Mouse (Mus musculus) kidney, postnatal 36 days (tissue): ENCODE measurements around the gene Dock7.
A peak's percentile ranks its signal among the peaks of the same experiment; 100 is the strongest.

Experiments used
- DNase-seq, 2 experiments: peaks; one replicate each; pipeline ENCODE4 v3.0.0; 2021 to 2022; ENCODE audit warnings: mixed read lengths in 2 of 2

The Dock7 gene

GRCm38 (mm10) chr4:99120211-99121122, at the start of gene Dock7:
TSS of gene Dock7 (minus strand) at chr4:99120915.
- DNase-seq, result peak; percentile 85 to 93

DNA sequence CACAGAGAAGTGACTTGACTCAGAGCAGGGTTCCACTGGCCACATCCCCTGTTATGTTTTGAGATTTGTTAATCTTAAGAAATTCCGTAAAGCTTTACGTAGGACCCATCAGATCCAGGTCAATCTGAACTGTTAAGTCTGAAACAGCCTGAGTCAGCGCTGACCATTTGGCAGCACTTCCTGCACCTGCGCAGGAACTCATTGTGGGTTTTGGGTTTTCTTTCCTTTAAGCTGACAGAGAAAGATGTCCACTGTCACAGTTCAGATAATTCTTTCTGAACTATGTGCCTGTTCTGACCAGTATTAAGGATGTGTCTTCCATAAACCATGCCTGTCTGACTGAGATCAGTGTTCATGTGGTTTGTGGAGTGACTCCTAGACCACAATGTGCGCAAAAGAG, 48.2 kb upstream of the Dock7 start:
- DNase-seq, result no peak

DNA sequence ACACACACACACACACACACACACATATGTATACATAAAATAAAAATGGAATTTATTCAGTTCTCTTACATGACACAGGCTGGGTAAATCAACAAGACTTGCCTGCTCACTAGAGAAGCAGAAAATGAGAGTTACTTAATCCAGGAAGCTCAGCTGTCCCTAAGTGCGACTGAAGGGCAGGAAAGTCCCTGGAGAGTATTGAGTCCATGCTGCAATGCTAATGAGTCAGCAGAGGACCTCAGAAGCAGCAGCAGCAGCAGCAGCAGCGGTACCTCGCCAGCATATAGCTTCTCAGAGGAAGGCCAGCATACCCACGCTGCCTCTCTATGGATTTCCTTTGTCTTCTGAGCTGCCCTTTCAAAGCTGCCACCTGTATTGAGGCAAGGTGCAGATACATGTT, 42.8 kb upstream of the Dock7 start:
- peak; percentile 12 to 21 for DNase-seq

DNA sequence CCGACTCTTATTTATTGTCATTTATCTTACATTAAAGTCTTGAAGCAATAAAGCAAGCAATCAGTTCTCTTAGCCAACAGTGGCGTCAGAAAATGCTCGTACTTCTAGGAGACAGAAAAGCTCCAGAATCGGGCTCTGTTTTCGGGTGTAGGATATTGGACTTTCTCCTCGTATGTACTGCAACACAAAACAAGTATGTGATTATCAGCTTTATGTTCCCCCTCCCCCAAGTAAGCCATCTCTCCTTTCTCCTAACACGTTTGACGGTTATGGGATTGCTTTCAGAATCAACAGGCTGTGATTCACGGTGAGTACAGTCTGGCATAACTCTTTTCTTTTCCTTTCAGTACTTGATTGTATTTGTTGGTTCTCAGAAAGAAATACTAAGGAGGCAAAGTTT, 42.3 kb upstream of the Dock7 start:
- no peak for DNase-seq

GRCm38 (mm10) chr4:99161457-99161971, 40.8 kb upstream of the Dock7 start:
- DNase-seq, result no peak

DNA sequence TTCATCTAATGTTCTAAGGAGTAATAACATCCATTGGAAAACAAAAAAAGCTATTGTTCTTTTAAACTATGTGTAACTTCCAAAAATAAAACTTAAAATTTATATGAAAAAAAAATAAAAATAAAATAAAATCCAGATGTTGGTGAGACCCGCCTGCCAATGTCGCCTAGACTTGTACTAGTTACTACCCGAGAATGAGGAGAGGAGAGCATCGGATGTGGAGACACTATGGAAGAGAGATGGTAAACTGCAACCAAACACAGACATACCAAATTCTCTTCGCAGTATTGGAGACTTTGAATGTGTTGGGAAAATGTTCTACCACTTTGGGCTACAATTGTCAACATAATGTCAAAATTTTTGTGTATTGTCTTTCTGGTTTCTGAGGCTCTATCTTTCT, 40.2 kb upstream of the Dock7 start:
- no peak for DNase-seq

GRCm38 (mm10) chr4:99160414-99160813, 39.7 kb upstream of the Dock7 start:
- no peak for DNase-seq

DNA sequence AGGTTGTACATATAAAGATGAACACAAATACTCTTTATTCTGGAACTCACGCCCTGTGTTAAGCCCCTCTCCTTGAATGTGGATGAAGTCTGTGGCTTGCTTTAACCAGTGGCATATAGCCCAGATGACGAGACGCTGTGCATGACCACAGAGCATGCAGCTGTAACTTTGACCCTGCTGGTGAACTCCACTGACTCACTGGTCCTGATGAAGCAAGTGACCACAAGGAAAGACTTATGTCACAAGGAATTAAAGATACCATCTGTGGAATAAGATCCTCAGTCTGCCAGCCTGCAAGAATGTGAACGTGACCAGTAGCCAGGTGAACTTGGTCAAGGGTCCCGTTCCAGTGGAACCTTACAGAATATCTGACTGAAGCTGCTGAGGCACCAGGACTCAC, 37.8 kb upstream of the Dock7 start:
- no peak for DNase-seq

GRCm38 (mm10) chr4:99156641-99157307, 36.1 kb upstream of the Dock7 start:
- DNase-seq, result no peak

DNA sequence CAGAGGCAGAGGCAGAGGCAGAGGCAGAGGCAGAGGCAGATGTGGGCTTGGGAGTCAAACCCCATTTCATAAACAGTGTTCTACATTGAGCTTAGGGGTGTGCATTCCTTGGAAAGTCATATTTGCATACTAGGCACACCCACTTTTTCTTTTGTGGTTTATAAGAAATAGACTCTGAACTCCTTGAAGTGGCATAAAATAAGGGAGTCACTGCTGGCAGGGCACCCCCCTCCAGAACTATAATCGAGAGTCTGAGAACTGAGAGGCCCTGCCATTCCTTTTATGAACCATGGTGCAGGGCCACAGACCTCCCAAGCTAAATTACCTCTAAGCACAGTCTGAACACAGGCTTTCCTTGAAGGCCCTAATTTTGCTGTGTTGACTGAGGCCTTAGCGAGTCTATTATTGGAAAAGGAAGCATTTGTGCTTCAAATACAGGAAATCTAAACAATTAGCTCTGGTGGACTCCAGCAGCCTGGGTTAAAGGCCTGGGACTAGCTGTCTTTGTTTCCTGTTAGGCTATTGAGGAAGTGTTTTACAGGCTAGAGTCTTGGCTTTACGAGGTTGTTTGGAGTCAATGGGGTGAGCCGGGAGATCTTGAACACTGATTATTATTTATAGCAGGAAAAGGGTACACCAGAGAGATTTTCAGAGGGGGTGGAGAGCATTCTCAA, 31.3 kb upstream of the Dock7 start:
- peak; percentile 14 to 30 for DNase-seq

- no peak for DNase-seq
Measured at GRCm38 (mm10) chr4:99151434-99151833, 30.7 kb upstream of the Dock7 start.

DNA sequence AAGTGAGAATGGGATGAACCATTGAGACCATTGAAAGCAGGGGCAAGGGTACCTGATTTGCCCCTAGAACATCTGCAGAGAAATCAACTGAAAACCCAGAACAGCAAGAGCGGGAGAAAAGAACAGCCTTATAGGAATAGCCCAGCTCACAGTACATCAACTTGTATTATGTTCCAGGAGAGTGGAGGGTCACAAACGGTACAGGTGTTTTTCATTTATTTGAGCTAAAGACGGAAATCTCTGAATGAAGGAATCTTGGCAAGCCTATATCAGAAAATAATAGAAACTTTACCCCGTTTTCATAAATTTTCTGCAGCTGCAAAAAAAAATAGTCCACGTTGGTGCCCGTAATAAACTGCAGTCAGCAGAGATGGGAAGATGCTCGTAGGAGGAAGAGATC, 22.6 kb upstream of the Dock7 start:
- DNase-seq, result no peak

- DNase-seq, result peak; percentile 33 to 57
Measured at GRCm38 (mm10) chr4:99141578-99141977, 20.9 kb upstream of the Dock7 start.

- DNase-seq, result no peak
Measured at GRCm38 (mm10) chr4:99141171-99141570, 20.5 kb upstream of the Dock7 start.

- peak; percentile 15 to 26 for DNase-seq
Measured at GRCm38 (mm10) chr4:99137986-99138641, 17.4 kb upstream of the Dock7 start.

DNA sequence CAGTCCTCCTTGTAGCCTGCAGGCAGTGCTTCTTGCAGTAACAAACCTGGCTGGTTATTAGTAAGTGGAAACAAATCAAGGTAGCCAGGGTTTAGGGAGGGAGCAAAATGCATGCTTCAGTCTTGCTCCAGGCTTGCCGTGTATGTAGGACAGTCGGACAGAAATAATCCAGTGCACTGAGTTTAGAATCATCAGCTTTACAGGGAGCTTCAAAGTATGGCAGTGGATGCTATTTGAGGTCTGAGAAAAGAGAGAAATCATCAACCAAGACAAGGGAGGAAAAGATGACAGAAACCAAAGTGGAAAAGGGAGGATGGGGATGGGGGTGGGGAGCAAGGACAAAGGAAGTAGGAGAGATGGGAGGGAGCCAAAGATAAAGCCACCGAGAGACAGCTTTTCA, 13.8 kb upstream of the Dock7 start:
- no peak for DNase-seq

GRCm38 (mm10) chr4:99133326-99133725, 12.6 kb upstream of the Dock7 start:
- DNase-seq, result no peak

DNA sequence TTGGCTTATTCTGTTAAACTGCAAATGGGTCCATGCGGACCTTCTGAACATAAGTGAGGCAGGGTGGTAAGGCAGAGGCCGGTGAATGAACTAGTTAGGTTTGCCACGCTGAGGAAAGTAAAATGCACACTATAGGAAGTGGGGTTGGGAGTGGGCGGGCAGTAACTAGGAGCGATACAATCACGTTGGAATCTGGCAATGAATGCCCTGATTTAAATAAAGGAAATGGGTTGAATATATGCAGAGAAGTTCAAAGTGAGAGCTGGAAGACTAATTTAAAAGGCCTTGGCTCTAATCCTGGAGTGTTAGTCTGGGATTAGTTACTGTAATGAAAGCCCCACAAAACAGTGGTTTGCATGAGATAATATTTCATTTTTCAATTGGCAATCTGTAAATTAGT, 12.0 kb upstream of the Dock7 start:
- no peak for DNase-seq

GRCm38 (mm10) chr4:99131227-99131653, 10.5 kb upstream of the Dock7 start:
- DNase-seq, result no peak

- no peak for DNase-seq
Measured at GRCm38 (mm10) chr4:99123546-99123945, 2.8 kb upstream of the Dock7 start.

- DNase-seq, result no peak
Measured at GRCm38 (mm10) chr4:99122786-99123185, 2.1 kb upstream of the Dock7 start.

GRCm38 (mm10) chr4:99122047-99122446, 1.3 kb upstream of the Dock7 start:
- DNase-seq, result no peak
